Mouse (Mus musculus): ENCODE results near the gene Uvrag.

GRCm38 (mm10) chr7:99128965-99129364, 12.0 kb downstream of the Uvrag start:
- TF ChIP-seq CTCF (IDR thresholded peaks at IDR 0.05; ENCODE audit: extremely low read depth, insufficient read depth, insufficient read length, insufficient replicate concordance) (no peak), POLR2A (IDR thresholded peaks at IDR 0.05; ENCODE audit: low read depth, low read length) (no peak)
